Mouse (Mus musculus) induced T-regulatory cell, adult 2 months (primary cell): ENCODE data around the gene Hecw2.

ENCODE experiments used
- DNase-seq: peaks from one replicate; pipeline ENCODE4 v3.0.0-alpha.2; 2012; ENCODE audit warnings: low read depth

The Hecw2 gene

DNA sequence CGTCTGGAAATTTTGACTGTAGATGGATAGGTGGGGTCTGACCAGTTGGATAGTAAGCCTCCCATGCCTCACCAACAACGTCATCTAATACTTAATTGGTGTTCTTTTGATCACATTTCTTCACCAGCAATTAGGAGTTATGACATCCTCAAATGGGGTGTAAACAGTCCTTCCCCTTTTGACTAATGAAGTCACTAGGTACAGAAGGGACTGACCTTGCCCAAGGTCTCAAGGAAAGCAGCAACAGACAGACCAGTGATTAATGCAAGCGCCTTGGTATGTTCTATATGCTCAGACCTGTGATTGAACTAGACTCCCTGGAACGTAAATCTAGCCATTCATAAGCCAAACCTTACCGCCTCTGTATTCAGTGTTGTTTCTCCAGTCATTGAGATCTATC lies 364.7 kb downstream of the Hecw2 start:
- no peak for DNase-seq

DNA sequence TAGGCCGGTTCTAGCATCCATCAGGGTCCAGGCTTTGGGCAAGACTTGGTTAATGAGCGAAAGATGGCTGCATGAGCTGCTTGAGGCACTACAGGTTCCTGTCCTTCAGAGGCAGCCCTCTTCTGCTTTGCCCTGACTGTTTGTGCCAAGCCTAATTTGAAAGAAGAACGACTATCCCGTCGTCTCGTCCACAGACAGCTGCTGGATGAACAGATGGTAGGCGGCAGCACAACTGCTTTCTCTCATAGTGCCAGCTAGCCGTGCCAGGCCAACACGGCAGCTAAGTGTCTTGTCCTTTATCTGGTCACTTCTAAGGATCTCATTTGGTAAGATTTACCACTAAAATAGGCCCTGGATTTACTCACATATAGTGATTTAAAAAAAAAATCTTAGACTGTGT lies 365.9 kb downstream of the Hecw2 start:
- no peak for DNase-seq

DNA sequence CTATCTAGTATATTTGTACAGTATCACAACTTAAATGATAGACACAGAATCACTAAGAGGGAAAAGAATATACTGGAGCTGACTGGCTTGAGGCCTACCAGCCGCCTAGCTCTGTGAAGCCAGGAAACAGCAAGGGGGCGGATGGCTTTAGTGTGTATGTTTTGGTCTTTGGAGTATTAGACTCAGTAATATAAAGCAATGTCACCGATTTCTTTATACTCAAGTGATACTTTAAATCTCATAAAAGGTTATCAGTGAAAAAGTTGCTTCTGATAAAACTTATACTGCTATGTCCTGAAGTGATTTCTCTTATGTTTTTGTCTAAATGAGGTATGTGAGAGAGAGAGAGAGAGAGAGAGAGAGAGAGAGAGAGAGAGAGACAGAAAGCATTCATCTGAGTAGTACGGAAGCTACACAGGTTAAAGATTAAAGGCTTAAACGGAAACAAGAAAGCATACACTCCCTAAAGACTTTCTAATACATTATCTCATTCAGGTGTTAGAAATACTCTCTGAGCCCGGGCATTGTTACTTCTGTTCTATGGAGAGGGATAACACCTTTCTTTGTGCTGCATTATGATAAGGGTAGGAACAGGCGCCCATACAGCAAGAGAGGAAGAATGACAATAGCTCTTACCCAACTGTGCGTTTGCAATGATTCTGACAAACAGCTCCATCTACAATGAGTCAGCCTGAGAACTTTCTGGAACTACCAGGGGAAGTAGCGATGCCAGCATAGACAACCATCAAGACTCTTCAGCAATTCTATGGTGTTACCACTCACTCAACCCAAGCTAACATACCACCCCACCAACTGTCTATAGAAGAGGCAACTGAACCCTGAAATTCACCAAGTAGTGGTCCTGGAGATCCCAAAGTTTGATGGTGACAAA lies 370.3 kb downstream of the Hecw2 start:
- peak; percentile 70 for DNase-seq

DNA sequence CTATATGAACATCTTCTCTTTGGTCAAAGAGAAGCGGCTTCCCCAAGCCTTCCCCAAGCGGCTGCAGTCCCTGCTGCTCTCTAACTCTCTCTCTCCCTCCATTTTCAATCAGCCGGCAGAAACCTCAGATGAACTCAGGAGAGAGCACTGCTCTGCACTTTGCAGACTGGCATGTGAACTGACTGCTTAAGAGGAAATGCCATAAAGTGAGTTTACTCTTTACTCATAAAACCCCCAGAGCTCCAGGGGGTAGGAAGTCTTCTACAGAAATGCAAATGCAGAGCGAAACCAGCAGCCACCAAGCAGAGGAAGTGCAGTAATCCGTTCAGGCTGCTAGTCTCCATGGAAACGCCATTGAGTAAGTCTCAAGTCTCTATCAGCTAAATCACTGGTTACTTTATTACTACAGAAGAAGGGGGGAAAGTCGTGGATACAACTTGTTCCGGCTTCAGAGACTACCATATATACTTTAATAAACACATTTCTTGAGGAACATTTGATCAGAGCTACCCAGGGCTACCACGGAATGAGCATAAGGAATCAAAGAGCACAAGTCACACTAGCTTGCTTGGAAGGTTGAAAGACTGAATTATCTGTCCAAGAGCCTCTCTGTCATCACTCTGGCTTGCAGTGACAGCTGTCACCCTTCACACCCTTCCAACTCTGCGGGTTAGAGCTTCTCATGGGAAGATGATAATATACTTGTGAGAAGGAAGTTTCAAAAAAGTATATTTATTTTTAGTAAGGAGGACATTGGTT lies 371.1 kb downstream of the Hecw2 start:
- DNase-seq = peak; percentile 90

DNA sequence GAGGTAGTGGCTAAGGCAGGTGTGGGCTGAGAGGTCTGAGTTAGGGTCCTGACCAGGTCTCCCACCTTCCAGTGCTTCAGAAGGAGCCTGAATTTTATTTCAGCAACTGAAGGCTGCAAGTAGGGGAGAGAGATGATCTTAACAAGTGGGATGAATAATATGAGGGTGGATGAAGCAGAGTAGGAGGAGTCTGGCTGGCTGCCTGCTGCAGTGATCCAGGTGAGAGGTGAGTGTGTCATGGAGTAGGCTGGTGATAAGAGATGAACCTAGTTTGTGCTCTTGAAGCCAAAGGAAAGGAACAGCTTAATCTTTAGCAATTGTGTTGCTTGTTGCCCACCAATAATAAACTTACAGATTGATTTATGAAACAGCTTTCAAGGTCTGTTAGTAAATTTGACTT lies 373.0 kb downstream of the Hecw2 start:
- peak; percentile 11 for DNase-seq

DNA sequence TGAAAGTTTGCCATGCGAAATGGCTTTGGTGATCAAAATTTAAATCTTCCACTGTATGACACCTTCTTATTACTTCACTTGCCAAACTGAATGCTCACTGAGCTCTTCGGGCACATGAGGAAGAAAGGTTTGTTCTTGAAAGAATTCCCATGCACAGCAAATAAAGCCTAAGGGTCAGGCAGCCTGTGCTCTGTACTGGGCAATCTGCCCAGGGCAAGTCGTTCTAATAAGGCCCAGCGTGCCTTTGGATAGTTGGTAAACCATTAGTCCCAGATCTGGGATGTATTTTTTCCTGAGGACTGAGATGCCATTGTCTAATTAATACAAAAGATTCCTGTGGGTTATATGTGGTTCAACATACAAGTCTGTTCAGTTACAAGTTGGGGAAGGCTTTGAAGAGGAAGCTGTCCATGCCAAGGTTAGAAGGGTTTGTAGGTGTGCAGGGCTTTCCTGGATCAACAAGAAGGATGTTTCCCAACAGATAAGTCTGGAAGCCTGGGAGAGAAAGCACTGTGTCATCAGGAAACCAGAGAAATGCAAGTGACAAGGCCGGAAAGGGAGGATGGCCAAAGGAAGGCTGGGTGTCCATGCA lies 374.8 kb downstream of the Hecw2 start:
- DNase-seq = peak; percentile 38

DNA sequence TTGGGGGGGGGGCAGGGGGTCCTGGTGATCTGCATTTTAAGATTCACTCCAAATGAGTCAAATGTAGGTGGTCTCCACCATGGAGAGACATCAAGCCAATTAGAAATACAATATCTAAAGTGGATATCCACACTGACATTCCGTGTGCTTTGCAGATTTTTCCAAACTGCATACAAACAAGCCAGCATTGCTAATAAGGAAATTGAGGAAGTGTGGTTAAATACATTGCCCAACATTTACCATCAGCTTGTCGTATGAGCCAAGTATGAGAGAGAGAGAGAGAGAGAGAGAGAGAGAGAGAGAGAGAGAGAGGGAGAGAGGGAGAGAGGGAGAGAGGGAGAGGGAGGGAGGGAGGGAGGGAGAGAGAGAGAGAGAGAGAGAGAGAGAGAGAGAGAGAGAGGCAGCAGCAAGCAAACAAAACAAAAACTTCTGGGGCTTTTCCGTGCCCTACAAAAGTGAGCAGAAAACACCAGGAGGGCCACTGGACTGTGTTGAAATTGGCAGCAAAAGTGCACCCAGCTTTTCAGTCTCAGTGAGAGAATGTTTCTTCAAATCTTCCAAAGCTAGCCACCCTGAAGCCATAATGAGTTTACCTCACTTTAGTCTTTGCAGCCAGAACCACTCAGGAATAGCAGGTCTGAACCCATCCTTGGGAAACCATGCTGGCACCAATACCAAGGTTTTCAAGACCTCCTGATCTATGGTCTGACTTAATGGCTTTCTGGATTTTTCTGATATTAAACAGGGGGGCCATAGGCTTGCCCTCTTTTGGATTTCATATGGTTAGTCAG lies 376.7 kb downstream of the Hecw2 start:
- no peak for DNase-seq

DNA sequence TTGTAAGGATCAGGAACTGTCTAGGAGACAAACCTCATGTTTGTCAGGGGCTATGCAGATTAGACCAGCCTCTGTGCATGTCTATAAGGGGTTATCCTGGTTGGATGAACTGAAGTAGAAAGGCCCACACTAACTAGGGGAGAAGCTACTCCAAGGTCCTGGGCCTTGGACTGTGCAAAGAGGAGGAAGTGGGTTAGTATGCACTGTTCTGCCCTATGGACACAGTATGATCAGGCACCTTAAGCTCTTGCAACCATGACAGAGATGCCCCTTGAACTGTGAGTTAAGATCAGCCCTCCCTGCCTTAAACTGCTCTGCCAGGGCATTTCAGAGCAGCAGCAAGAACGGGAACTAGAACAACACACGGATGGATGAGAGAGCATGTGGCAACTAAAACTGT lies 378.6 kb downstream of the Hecw2 start:
- DNase-seq = no peak

DNA sequence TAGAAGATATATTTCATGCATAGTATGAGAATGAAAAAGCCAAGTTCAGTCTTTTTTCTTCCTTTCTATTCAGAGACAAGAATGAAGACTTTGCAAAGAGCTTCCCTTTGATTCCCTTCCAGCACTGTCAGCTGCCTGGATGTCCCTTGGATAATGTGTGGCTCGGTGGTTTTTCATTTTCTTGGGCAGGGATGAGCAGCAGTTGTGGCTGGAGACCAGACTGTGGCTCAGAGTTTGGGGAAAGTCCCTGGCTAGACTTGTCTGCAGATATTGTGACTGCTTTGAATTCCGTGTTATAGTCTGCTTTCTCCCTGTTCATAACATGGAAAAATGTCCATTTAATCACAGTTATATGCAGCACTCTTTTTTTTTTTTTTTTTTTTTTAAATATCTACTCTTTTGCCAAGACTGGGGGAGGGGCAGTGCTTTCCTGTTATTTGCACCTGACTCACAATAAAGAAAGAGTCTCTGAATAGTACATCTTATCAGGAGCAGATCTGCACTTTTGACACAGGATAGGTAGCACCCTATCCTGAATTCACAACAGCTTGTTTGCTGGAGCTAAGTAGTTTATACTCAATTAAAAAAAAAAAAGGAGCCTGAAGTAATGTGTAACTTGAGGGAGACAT lies 380.8 kb downstream of the Hecw2 start:
- DNase-seq = peak; percentile 55

DNA sequence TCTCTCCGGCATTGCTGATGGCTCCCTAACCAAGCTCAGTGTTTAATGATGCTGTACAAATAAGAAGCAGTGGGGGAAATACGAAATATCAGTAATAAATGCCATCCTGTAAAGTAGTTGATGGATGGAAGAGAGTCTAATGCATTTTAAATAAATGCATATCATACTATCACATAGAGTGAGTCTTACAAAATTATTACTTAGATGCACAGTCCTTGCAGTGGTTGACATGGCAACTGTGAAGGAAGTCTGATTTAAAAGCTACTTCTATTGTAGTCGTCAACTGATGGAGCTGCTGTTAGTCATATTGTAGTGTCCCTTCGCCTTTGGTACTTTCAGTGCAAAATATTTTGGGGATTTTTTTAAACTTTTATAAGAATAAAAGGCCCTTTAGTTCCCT lies 383.0 kb downstream of the Hecw2 start:
- no peak for DNase-seq

DNA sequence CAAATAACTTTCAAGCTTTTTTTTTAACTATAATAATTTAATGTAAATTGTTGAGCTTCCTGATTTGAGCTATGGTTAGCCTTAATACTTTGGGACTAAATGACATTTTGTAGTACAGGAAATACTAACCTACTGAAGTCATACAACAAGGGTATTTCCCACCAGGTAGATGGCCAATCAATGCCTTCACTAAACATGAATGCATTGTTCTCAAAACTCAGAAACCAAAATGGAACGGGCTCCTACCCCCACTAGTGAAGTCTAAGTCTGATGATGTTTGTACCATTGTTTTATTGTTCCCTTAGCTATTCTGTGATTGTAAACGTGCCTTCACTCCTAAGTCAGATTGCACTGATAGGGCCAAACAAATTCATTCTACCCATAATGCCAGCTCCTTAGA lies 386.7 kb downstream of the Hecw2 start:
- peak; percentile 51 for DNase-seq

DNA sequence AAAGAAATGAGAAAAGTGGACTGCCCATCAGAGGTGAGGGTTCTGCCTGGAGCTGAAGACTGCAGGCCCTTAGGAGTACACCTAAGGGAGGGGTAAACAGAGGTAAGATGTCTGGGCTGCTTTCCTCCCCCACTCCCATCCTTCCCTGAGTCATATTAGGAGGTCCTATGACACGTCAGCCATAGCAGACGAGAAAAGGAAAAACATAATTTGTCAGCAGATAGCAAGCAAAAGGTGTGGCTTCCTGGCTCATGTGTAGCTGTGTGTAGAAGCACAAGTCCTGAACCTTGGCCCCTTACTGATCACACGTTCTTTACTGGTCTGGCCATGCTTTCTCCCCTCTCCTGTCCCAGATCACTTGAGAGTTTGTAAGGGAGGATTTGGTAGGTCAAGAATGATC lies 397.2 kb downstream of the Hecw2 start:
- peak; percentile 84 for DNase-seq

DNA sequence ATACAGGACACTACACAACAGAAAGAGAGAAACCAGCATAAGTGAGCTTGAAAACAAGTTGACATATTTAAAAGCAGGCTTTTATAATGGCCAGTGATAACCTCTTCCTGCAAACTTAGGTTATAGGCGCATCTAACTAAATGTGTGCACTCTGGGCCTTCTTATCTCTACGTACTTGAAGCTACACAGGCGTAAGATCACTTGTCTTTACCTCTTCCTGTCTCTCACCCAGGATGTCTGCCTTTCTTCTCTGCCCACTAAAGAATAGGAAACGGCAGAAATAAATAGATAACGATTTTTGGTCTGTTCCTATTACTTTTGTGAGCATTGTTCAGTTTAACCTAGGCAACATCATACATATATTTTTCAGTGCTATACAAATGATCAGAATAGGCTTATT lies 397.9 kb downstream of the Hecw2 start:
- DNase-seq = peak; percentile 85

DNA sequence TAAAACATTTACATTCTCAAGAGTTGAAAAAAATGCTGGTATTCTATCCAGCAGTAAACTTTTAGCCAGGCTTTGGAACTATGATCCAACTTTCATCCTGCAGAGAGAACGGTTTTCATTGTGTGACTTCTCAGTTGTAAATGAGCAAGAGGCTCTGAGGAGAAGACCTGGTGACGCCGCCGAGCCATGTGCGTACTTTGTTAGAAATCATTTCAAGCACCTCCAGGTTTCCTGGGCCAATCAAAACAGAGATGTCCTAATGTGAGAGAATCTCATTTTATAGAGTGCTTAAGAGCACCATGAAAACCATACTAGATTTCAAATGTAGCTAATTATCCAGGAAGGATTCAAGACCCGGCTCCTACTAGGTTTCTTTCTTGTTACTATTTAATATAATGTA lies 398.7 kb downstream of the Hecw2 start:
- peak; percentile 56 for DNase-seq

DNA sequence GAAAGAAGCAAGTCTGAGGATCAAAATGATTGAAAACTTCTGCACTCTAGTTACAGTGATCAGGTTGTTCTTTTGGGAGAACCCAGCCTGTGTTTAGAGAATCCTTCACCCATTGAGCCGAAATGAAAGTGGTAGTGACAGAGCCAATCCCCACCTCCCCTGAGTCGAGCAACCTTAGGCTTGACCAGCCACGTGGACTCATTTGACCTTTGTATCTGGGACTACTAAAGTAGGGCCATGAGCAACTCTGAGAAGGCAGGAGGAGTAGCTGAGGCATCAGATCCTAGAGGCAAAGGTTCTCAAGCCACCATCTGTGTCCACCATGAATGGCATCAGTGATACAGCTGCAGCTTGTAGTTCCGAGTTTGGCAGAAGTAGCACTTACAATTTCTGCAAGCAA lies 399.4 kb downstream of the Hecw2 start:
- DNase-seq = peak; percentile 66

DNA sequence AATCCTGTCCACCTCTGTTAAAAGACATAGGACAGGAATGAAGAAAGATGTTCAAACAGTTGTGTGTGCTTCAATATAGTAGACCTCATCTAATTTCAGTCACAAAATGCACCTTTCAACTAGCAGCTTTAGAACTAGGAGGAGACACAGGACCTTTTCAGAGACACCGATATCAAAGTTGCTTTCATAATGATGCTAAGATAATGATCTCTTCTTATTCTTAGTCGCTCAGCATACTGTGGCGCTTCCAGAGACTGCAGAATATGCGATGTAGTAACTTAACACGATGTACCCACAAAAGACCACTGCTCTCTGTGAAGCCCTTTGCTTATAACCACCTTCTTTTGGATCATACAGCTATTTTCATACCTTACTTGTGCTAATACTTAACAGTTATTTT lies 399.9 kb downstream of the Hecw2 start:
- DNase-seq = peak; percentile 83

DNA sequence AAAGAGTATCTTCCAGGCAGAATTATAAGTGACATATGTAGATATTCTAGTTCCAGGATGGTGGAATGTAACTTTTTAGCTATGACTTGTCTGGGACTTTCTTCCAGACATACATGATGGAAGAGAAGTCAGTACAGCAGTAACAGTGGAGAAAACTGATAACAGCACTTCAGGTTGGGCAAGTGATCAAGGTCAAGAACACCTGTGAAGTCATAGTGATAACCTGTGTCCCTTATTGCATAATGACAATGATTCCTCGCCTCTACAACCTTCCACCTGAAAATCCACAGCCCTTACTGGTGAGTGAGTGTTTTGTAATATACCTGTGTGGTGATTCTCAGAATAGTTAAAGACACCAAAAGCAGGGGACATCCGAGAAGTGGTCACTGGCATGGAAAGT lies 400.7 kb downstream of the Hecw2 start:
- DNase-seq = peak; percentile 22

DNA sequence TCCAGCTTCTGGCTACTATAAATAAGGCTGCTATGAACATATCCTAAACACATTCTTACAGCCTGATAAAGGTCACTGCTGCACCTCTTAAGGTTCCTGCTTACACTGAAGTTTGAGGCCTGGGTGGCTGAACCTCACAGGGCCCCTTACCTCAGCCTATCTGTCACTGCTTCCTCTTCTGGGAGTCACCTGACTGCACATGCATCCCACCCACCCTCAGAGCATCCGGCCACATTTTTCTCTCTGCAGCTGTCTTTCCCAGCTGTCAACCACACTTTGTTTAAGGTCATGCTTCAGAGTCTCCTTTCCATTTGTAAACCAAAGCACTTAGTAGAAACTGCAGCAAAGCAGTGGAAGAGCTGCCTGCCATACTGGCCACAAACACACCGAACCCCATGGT lies 403.6 kb downstream of the Hecw2 start:
- DNase-seq = peak; percentile 86

DNA sequence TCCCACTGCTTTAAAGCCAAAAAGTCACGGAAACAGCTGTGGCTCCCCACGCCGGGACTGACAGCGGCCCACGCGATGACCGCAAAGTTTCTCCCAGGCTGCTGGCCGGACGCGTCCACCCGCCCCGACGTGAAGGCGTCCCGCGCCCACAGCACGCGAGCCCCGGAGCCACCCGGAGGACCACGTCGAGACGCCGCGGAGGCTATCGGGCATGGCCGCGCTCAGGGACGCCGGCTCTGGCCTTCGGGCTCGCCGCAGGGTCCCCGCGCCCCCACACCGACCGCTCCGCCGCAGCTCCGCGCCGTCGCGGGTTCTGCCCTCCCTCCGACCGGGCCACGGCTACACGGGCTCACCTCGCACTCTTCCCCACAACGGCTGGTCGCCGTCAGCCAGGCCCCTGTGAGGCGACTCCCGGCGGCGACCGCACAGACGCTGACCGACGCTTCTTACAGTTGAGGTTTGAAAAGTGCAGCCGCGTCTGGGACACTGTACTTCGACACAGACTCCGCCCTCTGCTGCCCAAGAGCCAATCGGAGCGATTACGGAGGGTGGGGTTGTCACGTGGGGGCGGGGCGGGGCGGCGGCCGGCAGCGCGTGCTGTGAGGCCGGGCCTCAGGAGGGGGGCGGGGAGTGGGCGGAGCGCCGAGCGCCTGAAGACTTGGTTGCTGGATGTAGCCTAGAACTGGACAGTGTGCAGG lies 410.1 kb downstream of the Hecw2 start, which contains the start of gene Stk17b:
Gene Stk17b (minus strand): TSS at position 504 of the 698 bp plus-strand sequence.
- DNase-seq = peak; percentile 96

DNA sequence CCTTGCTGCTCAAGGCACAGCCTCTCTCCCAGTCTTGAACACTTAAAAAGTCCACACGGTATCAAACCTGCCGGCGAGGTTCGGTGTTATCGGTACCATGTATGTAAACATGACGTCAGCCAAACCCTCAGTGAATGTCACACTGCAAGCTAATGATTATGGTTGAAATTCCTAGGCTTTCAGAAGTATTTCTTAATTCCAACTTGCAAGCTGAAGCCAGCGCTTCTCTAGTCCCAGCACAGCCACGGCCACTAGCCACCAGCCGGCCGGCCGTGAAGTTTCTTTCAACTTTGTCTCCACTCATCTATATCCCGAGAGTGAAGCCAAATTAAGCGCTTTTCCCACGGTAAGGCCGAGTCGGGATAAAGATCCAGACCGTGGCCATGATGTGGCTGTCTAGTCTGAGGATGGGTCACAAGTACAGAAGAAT lies 410.7 kb downstream of the Hecw2 start:
- peak; percentile 89 for DNase-seq

DNA sequence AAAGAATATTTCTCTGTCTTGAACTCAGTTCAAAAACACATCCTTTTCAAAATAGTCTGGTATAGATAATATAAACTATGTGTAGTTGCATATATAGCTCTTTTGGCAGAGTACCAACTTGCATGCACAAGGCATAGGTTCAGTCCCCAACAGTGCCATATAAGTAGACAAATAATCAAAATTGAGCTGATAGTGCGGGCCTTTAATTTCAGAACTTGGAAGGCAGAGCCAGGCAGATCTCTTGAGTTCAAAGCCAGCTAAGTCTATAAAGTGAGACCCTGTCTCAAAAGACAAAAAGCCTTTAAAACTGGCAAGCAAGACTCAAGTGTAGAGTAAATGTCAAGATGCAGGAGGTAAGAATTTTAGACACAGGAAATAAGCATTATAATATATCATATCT lies 412.0 kb downstream of the Hecw2 start:
- DNase-seq = peak; percentile 61
